Mouse (Mus musculus) CH12.LX (cell line): ENCODE results near the gene Ppfia2.

Source experiments
- CTCF ChIP-seq, 2 experiments: IDR thresholded peaks in 1 of 2; conservative IDR thresholded peaks in 1 of 2; 2 replicates each; pipeline ENCODE4 v1.5.1; 2011 to 2012; ENCODE audit warnings: low read depth in 2 of 2, low read length in 2 of 2, improper control_type of control experiment in 1 of 2, inconsistent platforms in 1 of 2, mild to moderate bottlenecking in 1 of 2, moderate library complexity in 1 of 2
- E2F4 ChIP-seq: IDR thresholded peaks from 2 replicates; pipeline ENCODE4 v1.6.1; 2011; ENCODE audit warnings: low read depth, low read length, improper control_type of control experiment; ENCODE audit not compliant: insufficient replicate concordance
- EP300 ChIP-seq: IDR thresholded peaks from 2 replicates; pipeline ENCODE4 v1.6.1; 2011; ENCODE audit warnings: low read length, improper control_type of control experiment
- IRF4 ChIP-seq: IDR thresholded peaks from 2 replicates; pipeline ENCODE4 v1.6.1; 2014; ENCODE audit warnings: low read depth, mild to moderate bottlenecking, inconsistent platforms, low read length, improper control_type of control experiment
- JUND ChIP-seq: conservative IDR thresholded peaks from 2 replicates; pipeline ENCODE4 v1.6.1; 2011; ENCODE audit warnings: low read depth, low read length, improper control_type of control experiment
- MAFK ChIP-seq: IDR thresholded peaks from 2 replicates; pipeline ENCODE4 v1.6.1; 2011; ENCODE audit warnings: low read length, improper control_type of control experiment; ENCODE audit not compliant: insufficient replicate concordance
- MAX ChIP-seq: IDR thresholded peaks from 2 replicates; pipeline ENCODE4 v1.6.1; 2011; ENCODE audit warnings: low read length, improper control_type of control experiment
- MAZ ChIP-seq: IDR thresholded peaks from 2 replicates; pipeline ENCODE4 v1.6.1; 2012; ENCODE audit warnings: low read depth, mild to moderate bottlenecking, inconsistent platforms, low read length, improper control_type of control experiment, moderate library complexity
- RAD21 ChIP-seq: IDR thresholded peaks from 2 replicates; pipeline ENCODE4 v1.6.1; 2011; ENCODE audit warnings: low read depth, mild to moderate bottlenecking, low read length, improper control_type of control experiment, moderate library complexity
- RCOR1 ChIP-seq: conservative IDR thresholded peaks from 2 replicates; pipeline ENCODE4 v1.6.1; 2012; ENCODE audit warnings: low read depth, mild to moderate bottlenecking, inconsistent platforms, low read length, improper control_type of control experiment
- SMC3 ChIP-seq: IDR thresholded peaks from 2 replicates; pipeline ENCODE4 v1.6.1; 2011; ENCODE audit warnings: low read depth, low read length, improper control_type of control experiment
- USF1 ChIP-seq: IDR thresholded peaks from 2 replicates; pipeline ENCODE4 v1.6.1; 2014; ENCODE audit warnings: low read depth, mild to moderate bottlenecking, inconsistent platforms, low read length, improper control_type of control experiment
- USF2 ChIP-seq: conservative IDR thresholded peaks from 2 replicates; pipeline ENCODE4 v1.6.1; 2011; ENCODE audit warnings: low read depth, low read length, improper control_type of control experiment

GRCm38 (mm10) chr10:106818381-106818780, 348.2 kb downstream of the Ppfia2 start:
- TF ChIP-seq CTCF (conservative IDR thresholded peaks at IDR 0.05 in 1 of 2, IDR thresholded peaks at IDR 0.05 in 1 of 2; ENCODE audit: low read depth in 2 of 2, low read length in 2 of 2) (no peak), JUND (no peak), E2F4 (no peak), USF2 (no peak), EP300 (no peak), IRF4 (no peak), SMC3 (no peak), USF1 (no peak), RAD21 (no peak), MAX (no peak), RCOR1 (no peak), MAZ (no peak), MAFK (no peak)
